Comparison of ENCODE assay signal across 16 mouse cellular contexts in the genomic region with DNA sequence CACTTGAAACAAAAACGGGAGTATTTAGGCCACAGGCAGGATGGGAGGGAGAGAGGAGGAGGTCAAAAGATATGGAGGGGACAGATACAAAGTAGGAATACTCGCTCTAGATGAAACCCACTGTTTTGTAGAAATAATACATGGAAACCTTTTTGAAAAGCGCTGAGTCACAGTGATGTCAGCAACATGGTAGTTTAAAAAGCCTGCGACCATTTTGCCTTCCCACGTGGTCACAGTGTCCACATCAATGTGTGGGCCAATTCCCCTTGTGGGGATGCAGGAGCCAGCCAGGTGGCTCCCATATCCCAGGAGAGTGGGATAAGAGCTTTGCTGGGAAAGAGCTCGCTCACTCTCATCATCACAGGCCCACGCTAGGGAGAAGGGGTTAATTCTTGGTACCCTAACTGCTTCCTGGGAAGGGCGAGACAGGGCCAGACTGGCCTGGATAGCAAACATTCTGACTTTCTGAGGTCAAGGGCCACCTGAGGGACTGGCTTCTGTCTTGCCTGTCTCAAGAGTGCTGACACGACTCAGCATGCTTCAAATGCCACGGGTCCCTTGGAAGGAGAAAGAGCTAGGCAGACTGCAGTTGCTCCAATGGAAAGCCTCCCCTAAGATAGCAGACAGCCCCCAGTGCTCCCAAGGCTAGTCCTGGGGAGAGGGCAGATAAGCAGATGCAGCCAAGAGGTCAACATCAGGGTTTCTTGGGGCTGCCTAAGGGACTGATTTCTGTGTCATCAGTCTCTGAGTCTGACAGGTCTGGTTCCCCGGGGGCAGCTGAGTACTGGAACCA.
A peak's percentile ranks its signal among the peaks of the same experiment; 100 is the strongest.
DNase-seq lines count a peak whose midpoint lies in the region; ATAC-seq lines count a peak whose summit lies in the region.
"Had no signal": no experiment of that assay in that cellular context is flagged by ENCODE, and none has a peak within 500 bp of the region (broad histone marks: within the 10 kb centered on the region; RNA-seq: fewer than 3 reads in every experiment).

No protein-coding gene starts in this region.

- peak; percentile 81 for ATAC-seq in heart, embryonic 11.5 days (replicated peaks; ENCODE audit: insufficient number of reproducible peaks, low FRiP score, low TSS enrichment)
- no peak for ATAC-seq in midbrain, embryonic 14.5 days (ENCODE audit: low FRiP score, low TSS enrichment)
- no peak for ATAC-seq in midbrain, embryonic 15.5 days (replicated peaks)
- ATAC-seq: forebrain, embryonic 15.5 days had no signal

- 32% methylated on average over 11 of the region's 11 CpGs for WGBS in heart, embryonic 11.5 days (ENCODE audit: insufficient replicate concordance)
- WGBS in midbrain, embryonic 10.5 days: 66% methylated on average over 11 of the region's 11 CpGs
- WGBS in midbrain, embryonic 14.5 days: 66% methylated on average over 11 of the region's 11 CpGs
- 68% methylated on average over 11 of the region's 11 CpGs for WGBS in midbrain, embryonic 15.5 days

- H3K9ac ChIP-seq in heart, embryonic 11.5 days (ENCODE audit: low read depth, low read length): no peak overlapping the region
- H3K9ac ChIP-seq in midbrain, embryonic 14.5 days (replicated peaks; ENCODE audit: low read length): no peak overlapping the region
- H3K9ac ChIP-seq in midbrain, embryonic 15.5 days: no peak overlapping the region
- H3K9ac ChIP-seq: embryonic facial prominence, embryonic 15.5 days; forebrain, embryonic 15.5 days; hindbrain, embryonic 13.5 days had no signal

- H3K4me2 ChIP-seq in heart, embryonic 11.5 days: no peak overlapping the region
- H3K4me2 ChIP-seq in midbrain, embryonic 14.5 days (ENCODE audit: low read length): no peak overlapping the region
- no peak overlapping the region for H3K4me2 ChIP-seq in midbrain, embryonic 15.5 days
- H3K4me2 ChIP-seq: embryonic facial prominence, embryonic 15.5 days; forebrain, embryonic 15.5 days; hindbrain, embryonic 13.5 days had no signal

- peak overlapping the region; percentile 71 for H3K27ac ChIP-seq in heart, embryonic 11.5 days (ENCODE audit: low read depth, low read length)
- 0 out of 2 replicates have a peak overlapping the region, but pooled peaks have one; percentile 6 for H3K27ac ChIP-seq in midbrain, embryonic 10.5 days (replicated peaks)
- no peak overlapping the region for H3K27ac ChIP-seq in midbrain, embryonic 14.5 days (replicated peaks; ENCODE audit: low read depth, low read length)
- no peak overlapping the region for H3K27ac ChIP-seq in midbrain, embryonic 15.5 days
- H3K27ac ChIP-seq: embryonic facial prominence, embryonic 15.5 days; forebrain, embryonic 15.5 days; gastrocnemius, adult 2 months; hindbrain, embryonic 13.5 days; left cerebral cortex, adult 2 months had no signal

- no peak overlapping the region for H3K4me3 ChIP-seq in heart, embryonic 11.5 days (ENCODE audit: low read depth, low read length)
- H3K4me3 ChIP-seq in midbrain, embryonic 10.5 days: no peak overlapping the region
- H3K4me3 ChIP-seq in midbrain, embryonic 14.5 days (replicated peaks; ENCODE audit: low read depth, low read length): no peak overlapping the region
- no peak overlapping the region for H3K4me3 ChIP-seq in midbrain, embryonic 15.5 days
- H3K4me3 ChIP-seq: embryonic facial prominence, embryonic 15.5 days; forebrain, embryonic 15.5 days; gastrocnemius, adult 2 months; hindbrain, embryonic 13.5 days; left cerebral cortex, adult 2 months had no signal

- no peaks in the 10 kb centered on the region for H3K9me3 ChIP-seq in heart, embryonic 11.5 days (replicated peaks; ENCODE audit: control insufficient read depth, low read length)
- H3K9me3 ChIP-seq in midbrain, embryonic 10.5 days (replicated peaks): no peaks in the 10 kb centered on the region
- H3K9me3 ChIP-seq in midbrain, embryonic 14.5 days (ENCODE audit: control insufficient read depth, low read length): no peaks in the 10 kb centered on the region
- H3K9me3 ChIP-seq in midbrain, embryonic 15.5 days: no peaks in the 10 kb centered on the region
- H3K9me3 ChIP-seq: embryonic facial prominence, embryonic 15.5 days; forebrain, embryonic 15.5 days; hindbrain, embryonic 13.5 days had no signal

- 0 out of 2 replicates have a peak, but pooled peaks cover 5% of the 10 kb centered on the region for H3K27me3 ChIP-seq in heart, embryonic 11.5 days (ENCODE audit: control insufficient read depth, insufficient read depth, low read length)
- H3K27me3 ChIP-seq in midbrain, embryonic 10.5 days (ENCODE audit: low read depth, poor library complexity, severe bottlenecking): peaks cover 7% of the 10 kb centered on the region; the same call in 1 of the 2 replicates
- H3K27me3 ChIP-seq in midbrain, embryonic 14.5 days (ENCODE audit: control insufficient read depth, insufficient read depth, low read length): no peaks in the 10 kb centered on the region
- H3K27me3 ChIP-seq in midbrain, embryonic 15.5 days (replicated peaks): no peaks in the 10 kb centered on the region
- H3K27me3 ChIP-seq: embryonic facial prominence, embryonic 15.5 days; forebrain, embryonic 15.5 days; hindbrain, embryonic 13.5 days had no signal

- H3K4me1 ChIP-seq in heart, embryonic 11.5 days (ENCODE audit: control insufficient read depth, insufficient read depth, low read length): peaks cover 3% of the 10 kb centered on the region; the same call in 1 of the 2 replicates
- H3K4me1 ChIP-seq in midbrain, embryonic 10.5 days: peaks cover 4% of the 10 kb centered on the region; the same call in 1 of the 2 replicates
- H3K4me1 ChIP-seq in midbrain, embryonic 14.5 days (ENCODE audit: control insufficient read depth, insufficient read depth, low read length): no peaks in the 10 kb centered on the region
- no peaks in the 10 kb centered on the region for H3K4me1 ChIP-seq in midbrain, embryonic 15.5 days
- H3K4me1 ChIP-seq: embryonic facial prominence, embryonic 15.5 days; forebrain, embryonic 15.5 days; hindbrain, embryonic 13.5 days had no signal

- intact Hi-C loops in heart, postnatal 36 days (cut with DNase I): no loop called here

- DNase-seq in heart, postnatal 36 days: no peak
- DNase-seq in midbrain, embryonic 10.5 days (ENCODE audit: low spot score): no peak
- no peak for DNase-seq in midbrain, embryonic 14.5 days
- DNase-seq in embryo, embryonic 10.5 days (ENCODE audit: low spot score): peak; percentile 35
- peak; percentile 84 for DNase-seq in yolk sac, embryonic 10.5 days (ENCODE audit: low spot score)
- DNase-seq in urinary bladder, postnatal 14 days (ENCODE audit: low spot score): no peak
- DNase-seq: adrenal gland, adult 2 months; B cell, adult 2 months; gastrocnemius, adult 2 months; kidney, adult 18-20 months had no signal

- H3K36me3 ChIP-seq in heart, embryonic 11.5 days (ENCODE audit: control insufficient read depth, insufficient read depth, low read length): no peaks in the 10 kb centered on the region
- no peaks in the 10 kb centered on the region for H3K36me3 ChIP-seq in midbrain, embryonic 10.5 days
- H3K36me3 ChIP-seq in midbrain, embryonic 14.5 days (ENCODE audit: control insufficient read depth, insufficient read depth, low read length): no peaks in the 10 kb centered on the region
- H3K36me3 ChIP-seq in midbrain, embryonic 15.5 days (replicated peaks): no peaks in the 10 kb centered on the region
- H3K36me3 ChIP-seq: embryonic facial prominence, embryonic 15.5 days; forebrain, embryonic 15.5 days; hindbrain, embryonic 13.5 days had no signal

Comparison
In these comparisons a context has a peak if more than half of its experiments do, and no peak if none do; other contexts are left out.
1. H3K27ac ChIP-seq: peak in heart, embryonic 11.5 days (single experiment) and midbrain, embryonic 10.5 days (single experiment); none in midbrain, embryonic 14.5 days (single experiment) and midbrain, embryonic 15.5 days (single experiment).
2. DNase-seq: peak in embryo, embryonic 10.5 days (single experiment) and yolk sac, embryonic 10.5 days (single experiment); none in heart, postnatal 36 days (0 of 2), midbrain, embryonic 10.5 days (single experiment), midbrain, embryonic 14.5 days (single experiment) and urinary bladder, postnatal 14 days (single experiment).